Mouse (Mus musculus): Measurements from ENCODE around the gene Tmem51. TPM values are rescaled to one million over a fixed set of nuclear protein-coding genes. Genes with fewer than 3 reads are reported as not detected.

Gene Tmem51
- total and polyA plus RNA-seq, 3 experiments, result 1.4 to 8.0 (median 8.0) TPM

DNA sequence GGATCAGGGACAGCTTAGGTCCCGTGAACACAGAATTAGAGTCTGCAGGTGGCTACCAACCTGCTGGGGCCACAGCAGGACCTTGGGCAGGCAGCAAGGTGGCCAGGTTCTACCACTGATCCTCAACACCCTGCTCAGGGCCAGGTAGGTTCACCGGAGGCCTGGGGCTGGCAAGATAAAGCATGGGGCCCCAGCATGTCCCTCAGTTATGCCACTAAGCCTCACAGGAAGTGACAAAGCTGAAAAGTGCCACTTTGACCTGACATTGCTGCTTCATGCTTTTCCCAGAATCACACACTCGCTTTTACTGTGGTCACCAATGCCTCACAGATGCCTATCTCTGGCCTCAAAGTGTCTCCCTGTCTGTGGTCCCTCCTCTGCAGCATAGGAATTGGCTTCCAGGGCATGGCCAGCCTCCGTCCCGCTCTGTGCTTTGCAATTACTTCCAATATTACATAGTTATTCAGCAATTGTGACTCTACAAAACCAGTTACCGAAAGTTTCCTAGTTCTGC lies 43.2 kb upstream of the Tmem51 start:
- in situ Hi-C loops (cut with MboI; ENCODE audit: low pct_ligation_motif_present, low pct_unique_long_range_greater_than_20kb, low sequenced_read_pairs) (no loop called here), dilution Hi-C loops (cut with MboI; ENCODE audit: extremely low pct_ligation_motif_present, extremely low pct_unique_long_range_greater_than_20kb, low sequenced_read_pairs) (no loop called here)
- TF ChIP-seq RAD21 (IDR thresholded peaks at IDR 0.05; ENCODE audit: low read depth, low read length) (no peak), MAX (IDR thresholded peaks at IDR 0.05; ENCODE audit: low read length) (no peak), MEF2A (IDR thresholded peaks at IDR 0.05; ENCODE audit: borderline replicate concordance, low read depth, low read length) (no peak), POLR2AphosphoS2 (IDR thresholded peaks at IDR 0.05; ENCODE audit: low read depth, low read length) (no peak), UBTF (IDR thresholded peaks at IDR 0.05; ENCODE audit: low read depth, low read length) (no peak), EP300 (IDR thresholded peaks at IDR 0.05; ENCODE audit: low read length) (no peak), BHLHE40 (IDR thresholded peaks at IDR 0.05; ENCODE audit: low read depth, low read length) (no peak)
- Histone ChIP-seq H3K36me3 (replicated peaks in 1 of 2; ENCODE audit: control insufficient read depth in 1 of 2, insufficient read depth in 1 of 2, low read length in 1 of 2) (no peaks in the 10 kb centered on the region), H3K9ac (ENCODE audit: insufficient read depth, low read depth) (no peak overlapping the region), H3K79me2 (replicated peaks; ENCODE audit: control insufficient read depth, extremely low read depth, insufficient read depth, poor library complexity, severe bottlenecking) (no peaks in the 10 kb centered on the region), H3K4me2 (ENCODE audit: insufficient read depth, low read depth, poor library complexity, severe bottlenecking) (no peak overlapping the region), H3K4me1 (ENCODE audit: control insufficient read depth in 1 of 2, insufficient read depth in 2 of 2) (peaks cover 7 to 10% of the 10 kb centered on the region in 2 experiments; a peak in 3 of 4 replicates), H3K4me3 (replicated peaks in 1 of 3; ENCODE audit: low read depth in 2 of 3, low read length in 2 of 3, poor library complexity in 1 of 3) (no peak overlapping the region), H3K27me3 (replicated peaks) (no peaks in the 10 kb centered on the region), H3K9me3 (replicated peaks; ENCODE audit: low read length) (no peaks in the 10 kb centered on the region), H3K27ac (ENCODE audit: insufficient read depth, low read depth) (no peak overlapping the region)
- DNase-seq (ENCODE audit: extremely low read depth), result no peak

DNA sequence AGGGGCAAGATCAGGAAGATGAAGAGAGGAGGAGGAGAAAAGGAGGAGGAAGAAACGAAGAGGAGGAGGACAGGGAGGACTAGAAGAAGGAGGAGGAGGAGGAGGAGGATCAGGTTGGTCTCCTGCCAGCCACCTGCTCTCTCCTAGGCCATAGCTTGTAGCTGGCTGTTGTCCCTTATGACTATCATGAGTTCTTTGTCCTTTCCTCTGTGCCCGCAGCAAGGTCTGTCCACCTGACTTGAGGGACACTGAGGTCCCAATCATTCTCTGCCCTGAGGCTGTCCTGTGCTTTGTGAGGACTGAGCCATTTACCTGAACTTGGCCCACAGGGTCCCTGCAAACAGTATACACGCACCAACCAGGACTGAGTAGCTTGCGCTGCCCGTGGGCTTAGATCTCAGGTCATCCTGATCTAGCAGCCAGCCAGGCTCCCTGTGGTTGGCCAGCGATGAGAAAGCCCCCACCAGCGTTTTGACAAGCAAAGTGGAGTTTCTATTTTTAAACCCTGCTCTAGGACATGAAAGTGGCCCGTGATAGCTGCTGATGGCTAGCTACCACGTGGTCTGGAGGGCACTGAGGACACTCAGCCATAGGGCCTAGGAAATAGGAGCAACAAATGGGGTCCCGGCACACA lies 42.7 kb upstream of the Tmem51 start:
- Histone ChIP-seq H3K9me3 (replicated peaks; ENCODE audit: low read length) (no peaks in the 10 kb centered on the region), H3K4me1 (ENCODE audit: control insufficient read depth in 1 of 2, insufficient read depth in 2 of 2) (peaks cover 7 to 10% of the 10 kb centered on the region in 2 experiments; a peak in 3 of 4 replicates), H3K4me2 (ENCODE audit: insufficient read depth, low read depth, poor library complexity, severe bottlenecking) (no peak overlapping the region), H3K27me3 (replicated peaks) (no peaks in the 10 kb centered on the region), H3K79me2 (replicated peaks; ENCODE audit: control insufficient read depth, extremely low read depth, insufficient read depth, poor library complexity, severe bottlenecking) (no peaks in the 10 kb centered on the region), H3K4me3 (replicated peaks in 1 of 3; ENCODE audit: low read depth in 2 of 3, low read length in 2 of 3, poor library complexity in 1 of 3) (no peak overlapping the region), H3K27ac (ENCODE audit: insufficient read depth, low read depth) (no peak overlapping the region), H3K9ac (ENCODE audit: insufficient read depth, low read depth) (no peak overlapping the region), H3K36me3 (replicated peaks in 1 of 2; ENCODE audit: control insufficient read depth in 1 of 2, insufficient read depth in 1 of 2, low read length in 1 of 2) (no peaks in the 10 kb centered on the region)
- no peak for TF ChIP-seq MAFK (IDR thresholded peaks at IDR 0.05; ENCODE audit: insufficient replicate concordance, low read length)
- no peak for TF ChIP-seq SMC3 (IDR thresholded peaks at IDR 0.05; ENCODE audit: low read depth, low read length)
- no peak for TF ChIP-seq RCOR1 (conservative IDR thresholded peaks at IDR 0.05; ENCODE audit: low read depth, low read length)
- TF ChIP-seq EP300 (IDR thresholded peaks at IDR 0.05; ENCODE audit: low read length), result no peak
- no peak for TF ChIP-seq KAT2A (IDR thresholded peaks at IDR 0.05; ENCODE audit: insufficient replicate concordance, low read length)
- TF ChIP-seq JUN (IDR thresholded peaks at IDR 0.05; ENCODE audit: insufficient read depth, low read depth, low read length), result no peak
- no peak for TF ChIP-seq MAX (IDR thresholded peaks at IDR 0.05; ENCODE audit: low read length)
- TF ChIP-seq MYC (IDR thresholded peaks at IDR 0.05; ENCODE audit: low read depth, low read length), result no peak
- dilution Hi-C loops (cut with MboI; ENCODE audit: extremely low pct_ligation_motif_present, extremely low pct_unique_long_range_greater_than_20kb, low sequenced_read_pairs) (no loop called here), in situ Hi-C loops (cut with MboI; ENCODE audit: low pct_ligation_motif_present, low pct_unique_long_range_greater_than_20kb, low sequenced_read_pairs) (no loop called here)
- no peak for DNase-seq (ENCODE audit: extremely low read depth)

Data from CH12.LX (cell line).